Mouse (Mus musculus) midbrain, embryonic 12.5 days (tissue): ENCODE results near the gene Gja6. TPM values are rescaled to one million over a fixed set of nuclear protein-coding genes. Genes with fewer than 3 reads are reported as not detected.

Source experiments
- ATAC-seq: fragments of 200-750 bp; cut with Nextera tagmentation; 2 replicates; pipeline ENCODE4 v1.8.0; 2017; ENCODE audit warnings: low read depth, moderate TSS enrichment, moderate library complexity; ENCODE audit not compliant: low FRiP score
- H3K27ac ChIP-seq: fragments of 300-500 bp; sonication (generic); replicated peaks from 2 replicates; pipeline ENCODE4 v1.5.1; 2016; ENCODE audit warnings: mild to moderate bottlenecking
- H3K27me3 ChIP-seq: fragments of 300-500 bp; sonication (generic); 2 replicates; pipeline ENCODE4 v1.6.1; 2016; ENCODE audit warnings: mild to moderate bottlenecking
- H3K36me3 ChIP-seq: fragments of 300-500 bp; sonication (generic); 2 replicates; pipeline ENCODE4 v1.6.1; 2016
- H3K4me1 ChIP-seq: fragments of 300-500 bp; sonication (generic); 2 replicates; pipeline ENCODE4 v1.6.1; 2016
- H3K4me2 ChIP-seq: fragments of 300-500 bp; sonication (generic); replicated peaks from 2 replicates; pipeline ENCODE4 v1.6.1; 2016; ENCODE audit warnings: mild to moderate bottlenecking, moderate library complexity
- H3K4me3 ChIP-seq: fragments of 300-500 bp; sonication (generic); 2 replicates; pipeline ENCODE4 v1.5.1; 2016; ENCODE audit warnings: mild to moderate bottlenecking
- H3K9ac ChIP-seq: fragments of 300-500 bp; sonication (generic); replicated peaks from 2 replicates; pipeline ENCODE4 v1.6.1; 2016; ENCODE audit warnings: mild to moderate bottlenecking, moderate library complexity
- H3K9me3 ChIP-seq: fragments of 300-500 bp; sonication (generic); 2 replicates; pipeline ENCODE4 v1.6.1; 2016; ENCODE audit warnings: mild to moderate bottlenecking
- WGBS: fragments of 180-500 bp; shearing (Covaris S2); methylation state at CpG from one replicate; pipeline ENCODE4 v1.1.7; 2016; 5-methylcytosine and 5-hydroxymethylcytosine counted together
- polyA plus RNA-seq: library from polyadenylated mRNA; unstranded; fragments of >200 nt; fragmentation: Nextera tagmentation; extraction: Ambion mirVana; gene quantifications from 2 replicates; pipeline ENCODE4 v1.2.1, GENCODE M21; 2016

Gja6 gene
- 0.09 and 0.22 TPM in 2 replicates for polyA plus RNA-seq

DNA sequence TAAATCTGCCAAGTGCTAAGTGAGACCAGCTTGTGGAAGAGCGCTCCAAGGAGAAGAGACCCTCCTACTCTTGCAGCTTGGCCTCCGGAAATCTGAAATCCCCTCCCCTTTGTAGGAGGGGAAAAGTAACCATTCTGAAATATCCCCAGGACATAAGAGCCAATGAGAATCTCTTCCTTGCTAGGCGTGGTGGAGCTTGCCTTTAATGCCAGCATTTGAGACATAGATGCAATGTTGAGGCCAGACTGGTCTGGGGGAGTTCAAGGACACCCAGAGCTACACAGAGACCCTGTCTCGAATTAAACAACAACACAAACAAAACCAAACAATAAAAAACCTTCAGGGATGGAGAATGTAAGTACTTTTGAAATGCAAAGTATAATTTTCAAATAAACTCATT is at the start of gene Gja6:
Gja6 (minus strand) TSS at position 101 of the 400 bp plus-strand sequence.
- Histone ChIP-seq H3K9ac (no peak within 1 kb of the TSS), H3K27ac (no peak within 1 kb of the TSS), H3K9me3 (no peaks in the 10 kb centered on the region), H3K27me3 (peaks cover 37% of the 10 kb centered on the region), H3K4me2 (no peak within 1 kb of the TSS), H3K36me3 (no peaks in the 10 kb centered on the region), H3K4me3 (no peak within 1 kb of the TSS), H3K4me1 (no peaks in the 10 kb centered on the region)
- WGBS: 70% methylated on average over 4 of the region's 4 CpGs
- no peak for ATAC-seq

DNA sequence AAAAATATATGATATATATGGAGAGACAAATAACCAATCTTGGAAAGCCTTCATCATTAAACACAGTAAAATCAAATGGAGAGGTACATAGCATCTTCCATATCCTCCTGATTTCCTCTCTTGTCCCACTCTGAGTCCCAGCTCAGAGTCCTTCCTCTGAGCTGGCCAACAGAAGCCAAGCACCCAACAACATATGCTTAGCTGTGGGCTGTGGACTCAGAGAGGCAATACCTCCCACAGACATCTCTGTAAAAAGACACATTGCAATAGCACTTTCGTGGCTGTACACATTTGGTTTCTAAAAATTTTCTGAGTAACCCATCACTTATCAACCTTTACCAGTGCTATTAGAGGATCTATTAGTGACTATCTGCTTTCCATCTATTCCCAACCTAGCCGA is 42.7 kb upstream of the Gja6 start:
- H3K9ac ChIP-seq: no peak overlapping the region
- no peaks in the 10 kb centered on the region for H3K36me3 ChIP-seq
- no peak for ATAC-seq
- H3K27ac ChIP-seq: no peak overlapping the region
- no peaks in the 10 kb centered on the region for H3K9me3 ChIP-seq
- H3K4me1 ChIP-seq: no peaks in the 10 kb centered on the region
- no peak overlapping the region for H3K4me3 ChIP-seq
- WGBS: 88% methylated on average over 2 of the region's 2 CpGs
- peaks cover 33% of the 10 kb centered on the region for H3K27me3 ChIP-seq
- H3K4me2 ChIP-seq: no peak overlapping the region

DNA sequence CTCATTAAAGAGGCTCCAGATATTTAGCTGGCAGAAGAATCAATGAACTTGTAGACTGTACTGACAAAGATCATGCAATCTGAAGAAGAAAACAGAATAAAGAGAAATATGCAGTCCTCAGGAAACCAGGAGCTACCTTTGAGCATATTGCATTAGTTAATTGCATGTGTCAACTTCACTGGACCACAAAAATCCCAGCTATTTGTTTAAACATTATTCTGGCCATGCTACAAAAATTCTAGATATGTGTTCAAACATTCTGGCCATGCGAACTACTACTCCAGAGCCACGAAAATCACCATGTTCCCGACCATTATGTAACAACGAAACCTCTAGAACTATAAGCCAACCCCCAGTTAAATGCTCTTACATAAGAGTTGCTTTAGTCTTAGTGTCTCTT is 37.9 kb upstream of the Gja6 start:
- no peak overlapping the region for H3K27ac ChIP-seq
- no peak for ATAC-seq
- no peak overlapping the region for H3K4me2 ChIP-seq
- no peaks in the 10 kb centered on the region for H3K9me3 ChIP-seq
- no peak overlapping the region for H3K9ac ChIP-seq
- no peaks in the 10 kb centered on the region for H3K36me3 ChIP-seq
- H3K4me1 ChIP-seq: no peaks in the 10 kb centered on the region
- peaks cover 25% of the 10 kb centered on the region for H3K27me3 ChIP-seq
- no peak overlapping the region for H3K4me3 ChIP-seq
- WGBS: 84% methylated on average over 4 of the region's 4 CpGs

DNA sequence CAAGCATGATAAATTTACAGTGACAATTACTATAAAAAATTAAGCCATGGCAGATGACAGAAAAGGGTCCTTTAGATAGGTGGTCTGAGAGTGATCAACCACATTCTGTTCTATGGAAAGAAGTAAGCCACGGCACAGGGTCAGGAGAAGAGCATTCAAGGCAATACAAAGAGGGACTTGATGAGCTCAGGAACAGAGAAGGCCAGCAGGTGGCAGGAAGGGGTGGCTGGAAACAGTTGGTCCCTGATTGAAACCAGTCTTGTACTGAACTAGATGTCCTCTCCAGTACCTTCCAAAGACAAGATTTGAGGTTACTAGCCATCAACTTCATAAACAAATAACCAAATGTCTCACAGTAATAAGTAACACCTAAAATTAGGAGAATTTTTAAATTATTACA is 28.7 kb upstream of the Gja6 start:
- H3K9me3 ChIP-seq: no peaks in the 10 kb centered on the region
- H3K4me2 ChIP-seq: no peak overlapping the region
- WGBS: 36% methylated on average over 1 of the region's 1 CpGs
- peaks cover 15% of the 10 kb centered on the region for H3K27me3 ChIP-seq
- H3K4me3 ChIP-seq: no peak overlapping the region
- H3K9ac ChIP-seq: no peak overlapping the region
- ATAC-seq: no peak
- no peak overlapping the region for H3K27ac ChIP-seq
- no peaks in the 10 kb centered on the region for H3K4me1 ChIP-seq
- H3K36me3 ChIP-seq: no peaks in the 10 kb centered on the region

DNA sequence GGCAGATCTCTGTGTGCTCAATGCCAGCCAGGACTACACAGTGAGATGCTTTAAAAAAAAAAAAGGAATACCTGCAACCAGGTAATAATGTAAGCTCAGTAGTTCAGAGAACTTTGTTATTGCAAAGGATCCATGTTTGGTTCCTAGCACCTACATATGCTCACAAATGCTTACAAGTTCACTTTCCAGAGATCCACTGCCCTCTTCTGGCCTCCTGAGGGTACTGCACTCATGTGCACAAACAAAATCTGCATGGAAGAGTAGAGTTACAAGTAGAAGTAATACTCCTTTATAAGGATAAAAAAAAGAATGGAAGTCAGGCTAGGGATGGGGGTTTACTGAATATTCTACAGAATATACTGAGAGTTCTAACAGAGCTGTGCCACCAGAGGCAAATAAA is 23.8 kb upstream of the Gja6 start:
- no peak for ATAC-seq
- H3K9me3 ChIP-seq: no peaks in the 10 kb centered on the region

DNA sequence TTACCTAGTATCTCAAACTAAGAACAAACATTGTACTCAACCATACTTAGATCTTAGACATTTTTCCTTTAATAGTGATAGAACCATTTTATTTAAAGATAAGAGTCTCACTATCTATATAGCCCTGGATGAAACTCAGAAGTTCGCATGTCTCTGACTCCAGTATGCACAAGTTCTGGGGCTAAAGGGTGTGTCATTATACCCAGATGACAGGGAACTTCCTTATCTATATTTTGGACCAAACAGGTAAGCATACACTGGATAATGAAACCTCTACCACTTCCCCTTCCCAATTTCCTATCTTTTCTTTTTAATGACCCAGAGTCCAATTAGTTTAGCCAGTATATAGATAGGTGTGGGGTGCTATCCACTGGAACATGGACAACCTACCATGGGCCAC is 22.0 kb upstream of the Gja6 start:
- Histone ChIP-seq H3K27me3 (0 out of 2 replicates have a peak, but pooled peaks cover 5% of the 10 kb centered on the region), H3K27ac (no peak overlapping the region), H3K9me3 (no peaks in the 10 kb centered on the region), H3K36me3 (no peaks in the 10 kb centered on the region), H3K4me1 (no peaks in the 10 kb centered on the region), H3K4me3 (no peak overlapping the region), H3K4me2 (no peak overlapping the region), H3K9ac (no peak overlapping the region)
- WGBS: 91% methylated on average over 1 of the region's 1 CpGs
- ATAC-seq: no peak

More for the DNA sequence above, 23.8 kb upstream of the Gja6 start:
- H3K36me3 ChIP-seq: no peaks in the 10 kb centered on the region
- H3K27ac ChIP-seq: no peak overlapping the region
- no peaks in the 10 kb centered on the region for H3K4me1 ChIP-seq
- H3K4me3 ChIP-seq: no peak overlapping the region
- no peak overlapping the region for H3K4me2 ChIP-seq
- no peak overlapping the region for H3K9ac ChIP-seq
- H3K27me3 ChIP-seq: 0 out of 2 replicates have a peak, but pooled peaks cover 8% of the 10 kb centered on the region

- WGBS: 90% methylated on average over 3 of the region's 3 CpGs
Measured at GRCm38 (mm10) chrX:160919022-160919637, 12.3 kb upstream of the Gja6 start.

GRCm38 (mm10) chrX:160906477-160906876 is 375 bp downstream of the Gja6 start:
- Histone ChIP-seq H3K27ac (no peak overlapping the region), H3K36me3 (no peaks in the 10 kb centered on the region), H3K27me3 (peaks cover 33% of the 10 kb centered on the region), H3K9ac (no peak overlapping the region), H3K4me1 (no peaks in the 10 kb centered on the region), H3K4me3 (no peak overlapping the region), H3K4me2 (no peak overlapping the region), H3K9me3 (no peaks in the 10 kb centered on the region)
- 80% methylated on average over 4 of the region's 4 CpGs for WGBS
- ATAC-seq: no peak

More at GRCm38 (mm10) chrX:160919022-160919637, 12.3 kb upstream of the Gja6 start:
- H3K9ac ChIP-seq: no peak overlapping the region
- no peak overlapping the region for H3K4me2 ChIP-seq
- H3K27me3 ChIP-seq: peaks cover 5% of the 10 kb centered on the region
- H3K36me3 ChIP-seq: no peaks in the 10 kb centered on the region
- no peak overlapping the region for H3K4me3 ChIP-seq
- ATAC-seq: no peak
- no peak overlapping the region for H3K27ac ChIP-seq
- no peaks in the 10 kb centered on the region for H3K9me3 ChIP-seq
- H3K4me1 ChIP-seq: no peaks in the 10 kb centered on the region

- H3K27me3 ChIP-seq: peaks cover 30% of the 10 kb centered on the region
- no peak for ATAC-seq
- no peak overlapping the region for H3K9ac ChIP-seq
- H3K9me3 ChIP-seq: no peaks in the 10 kb centered on the region
- no peak overlapping the region for H3K4me3 ChIP-seq
- no peaks in the 10 kb centered on the region for H3K4me1 ChIP-seq
- H3K27ac ChIP-seq: no peak overlapping the region
- no peaks in the 10 kb centered on the region for H3K36me3 ChIP-seq
- 87% methylated on average over 4 of the region's 4 CpGs for WGBS
- no peak overlapping the region for H3K4me2 ChIP-seq
Measured at GRCm38 (mm10) chrX:160905913-160906312, 939 bp downstream of the Gja6 start.

DNA sequence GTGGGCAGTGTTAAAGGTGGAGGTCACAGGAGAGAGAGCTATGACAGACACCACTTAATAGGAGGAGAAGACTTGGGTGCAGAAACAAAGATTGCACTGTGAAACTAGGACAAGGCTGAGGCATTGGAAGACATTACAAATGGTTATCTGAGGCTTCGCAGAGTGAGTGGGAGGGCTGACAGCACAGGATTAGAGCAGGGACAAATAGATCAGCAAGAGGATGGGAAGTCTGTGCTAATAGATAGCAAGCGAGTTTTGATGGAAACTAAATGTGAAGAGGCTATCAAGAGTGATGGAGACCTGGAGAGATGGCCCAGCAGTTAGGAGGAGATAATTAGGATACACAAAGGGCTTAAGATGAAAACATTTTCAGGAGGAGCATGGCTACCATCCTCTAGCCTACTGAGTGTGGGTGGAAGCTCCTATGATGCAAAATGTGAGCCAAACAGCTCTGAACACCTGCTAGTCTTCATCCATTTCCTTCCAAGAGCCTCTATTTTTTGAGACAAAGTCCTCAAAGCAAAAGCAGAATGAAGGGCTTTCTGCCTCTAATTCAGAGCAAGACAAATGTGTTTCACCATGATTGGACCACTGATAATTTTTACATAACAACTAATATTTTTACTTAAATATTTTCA is 1.7 kb downstream of the Gja6 start:
- H3K4me3 ChIP-seq: no peak overlapping the region
- WGBS: 74% methylated on average over 2 of the region's 2 CpGs
- no peak for ATAC-seq
- H3K9me3 ChIP-seq: no peaks in the 10 kb centered on the region
- H3K36me3 ChIP-seq: no peaks in the 10 kb centered on the region
- H3K27ac ChIP-seq: no peak overlapping the region
- peaks cover 33% of the 10 kb centered on the region for H3K27me3 ChIP-seq
- no peaks in the 10 kb centered on the region for H3K4me1 ChIP-seq
- H3K9ac ChIP-seq: no peak overlapping the region
- no peak overlapping the region for H3K4me2 ChIP-seq

DNA sequence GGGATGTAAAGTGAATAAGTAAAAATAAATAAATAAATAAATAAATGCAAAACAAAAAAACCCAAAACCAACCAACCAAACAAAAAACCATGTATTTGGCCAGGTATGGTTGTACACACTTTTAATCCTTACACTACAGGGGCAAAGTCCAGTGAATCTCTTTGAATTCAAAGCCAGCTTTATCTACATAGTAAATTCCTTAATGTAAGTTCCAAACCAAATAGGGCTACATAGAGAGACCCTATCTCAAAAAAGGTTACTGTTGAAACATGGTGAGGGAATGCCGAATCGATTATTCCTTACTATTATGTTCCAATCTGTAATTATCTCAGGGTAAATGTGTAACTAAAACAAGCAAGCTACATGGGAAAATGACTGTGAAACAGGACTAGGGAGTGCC is 5.7 kb downstream of the Gja6 start:
- no peak overlapping the region for H3K4me3 ChIP-seq
- no peak for ATAC-seq
- H3K9me3 ChIP-seq: no peaks in the 10 kb centered on the region
- no peak overlapping the region for H3K9ac ChIP-seq
- no peak overlapping the region for H3K27ac ChIP-seq
- H3K36me3 ChIP-seq: no peaks in the 10 kb centered on the region
- WGBS: 95% methylated on average over 2 of the region's 2 CpGs
- H3K27me3 ChIP-seq: peaks cover 38% of the 10 kb centered on the region
- no peak overlapping the region for H3K4me2 ChIP-seq
- no peaks in the 10 kb centered on the region for H3K4me1 ChIP-seq

DNA sequence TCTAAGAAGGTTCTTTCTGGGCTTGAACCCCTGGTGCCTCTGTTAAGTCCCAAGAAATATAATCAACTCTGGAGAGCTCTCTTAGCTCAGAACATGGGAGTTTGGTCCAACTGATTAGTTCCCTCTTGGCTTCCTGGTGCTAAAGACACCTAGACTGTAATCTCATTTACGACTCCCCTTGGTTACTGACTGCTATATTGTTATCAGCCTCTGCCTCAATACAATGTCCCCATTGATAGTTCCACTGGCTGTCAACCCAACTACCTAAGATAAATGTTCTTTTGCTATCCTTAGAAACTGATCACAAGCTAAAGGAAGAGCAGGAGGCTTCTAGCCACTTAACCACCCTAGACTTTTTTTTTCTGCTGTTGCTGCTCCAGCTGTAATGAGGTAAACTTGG is 14.8 kb downstream of the Gja6 start:
- ATAC-seq: no peak
- WGBS: 67% methylated on average over 1 of the region's 1 CpGs

More for the DNA sequence above, 14.8 kb downstream of the Gja6 start:
- Histone ChIP-seq H3K27me3 (peaks cover 29% of the 10 kb centered on the region), H3K9ac (no peak overlapping the region), H3K4me1 (no peaks in the 10 kb centered on the region), H3K4me2 (no peak overlapping the region), H3K4me3 (no peak overlapping the region), H3K36me3 (no peaks in the 10 kb centered on the region), H3K27ac (no peak overlapping the region), H3K9me3 (no peaks in the 10 kb centered on the region)
